Mouse (Mus musculus): ENCODE data around the gene Lck. TPM values are rescaled to one million over a fixed set of nuclear protein-coding genes. Genes with fewer than 3 reads are reported as not detected.

Gene Lck
- total RNA-seq, 1 experiment from 2014 or later: 167 TPM

DNA sequence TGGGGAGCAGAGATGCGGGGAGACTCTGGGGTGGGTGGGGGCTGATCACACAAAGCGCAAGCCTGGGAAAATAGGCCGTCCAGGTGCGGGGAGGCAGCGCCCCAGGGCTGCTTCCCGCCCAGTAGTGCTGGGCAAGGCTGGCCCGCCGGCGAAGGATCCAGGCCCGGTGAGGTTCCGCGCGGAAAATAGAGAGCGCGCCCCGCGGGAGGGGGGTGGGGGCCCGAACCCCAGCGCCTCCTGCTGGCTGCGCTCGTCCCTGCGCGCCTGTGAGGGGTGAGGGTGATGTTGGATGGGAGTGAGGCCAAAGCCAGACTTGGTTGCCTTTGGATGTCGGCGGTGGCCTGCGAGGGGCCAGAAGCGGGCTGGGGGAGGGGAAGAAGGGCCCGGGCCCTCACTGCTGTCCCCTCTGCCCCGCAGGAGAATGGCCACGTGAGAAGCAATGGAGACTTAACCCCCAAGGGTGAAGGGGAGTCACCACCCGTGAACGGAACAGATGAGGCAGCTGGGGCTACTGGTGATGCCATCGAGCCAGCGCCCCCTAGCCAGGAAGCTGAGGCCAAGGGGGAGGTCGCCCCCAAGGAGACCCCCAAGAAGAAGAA is 59.0 kb downstream of the Lck start:
- peak; percentile 52 for ATAC-seq (replicated peaks; ENCODE audit: insufficient number of reproducible peaks, low FRiP score, low TSS enrichment, poor library complexity, severe bottlenecking)

DNA sequence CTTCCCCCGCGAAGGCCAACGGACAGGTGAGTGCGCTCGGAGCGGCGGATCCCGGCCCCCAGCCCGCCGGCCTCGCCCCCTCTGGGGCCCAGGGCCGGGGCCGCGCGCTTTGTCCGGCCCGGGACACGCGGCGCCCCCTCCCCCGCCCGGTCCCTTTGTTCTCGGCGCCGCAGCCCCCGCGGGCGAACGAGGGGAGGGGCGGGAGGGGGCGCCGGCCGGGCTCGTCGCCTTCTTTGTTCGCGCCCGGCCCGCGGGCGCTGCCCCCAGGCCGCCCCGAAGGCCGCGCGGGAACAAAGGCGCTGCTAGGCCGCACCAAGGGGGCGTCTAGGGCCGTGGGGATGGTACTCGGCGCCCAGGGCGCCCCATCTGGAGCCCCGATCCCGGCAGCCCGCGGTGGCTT is 59.5 kb downstream of the Lck start:
- no peak for ATAC-seq (replicated peaks; ENCODE audit: insufficient number of reproducible peaks, low FRiP score, low TSS enrichment, poor library complexity, severe bottlenecking)

DNA sequence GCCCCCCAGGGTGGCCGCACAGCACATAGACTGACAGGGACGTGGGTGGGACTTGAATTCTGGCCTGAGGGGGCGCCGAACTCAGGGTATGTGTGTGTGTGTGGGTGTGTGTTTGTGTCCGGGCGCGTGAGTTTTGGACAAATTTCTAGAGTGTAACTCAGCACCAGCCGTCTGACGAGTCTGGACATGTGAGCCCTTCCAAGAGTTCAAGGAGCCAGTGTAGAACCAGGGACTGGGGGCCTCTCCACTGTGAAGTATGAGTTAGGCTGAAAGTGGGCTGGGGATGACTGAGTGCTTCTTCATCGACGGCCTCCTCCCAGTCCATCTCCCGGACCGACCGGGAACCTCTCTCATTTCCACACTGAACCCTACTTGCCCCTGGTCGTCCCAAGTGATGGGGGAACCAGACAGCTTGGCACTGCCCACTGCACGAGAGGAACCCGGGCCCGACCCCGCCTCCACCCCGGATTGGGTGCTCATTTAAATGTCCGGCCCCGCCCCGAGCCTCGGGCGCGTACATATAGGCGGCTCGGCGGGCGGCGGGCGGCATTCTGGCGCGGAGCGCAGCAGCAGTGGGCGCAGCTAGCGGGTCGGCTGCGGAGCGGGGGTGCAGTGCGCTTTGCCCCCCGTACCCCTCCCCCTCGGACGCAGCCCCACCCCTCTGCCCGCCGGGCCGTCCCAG is 60.2 kb downstream of the Lck start, which contains the start of gene Marcksl1:
Gene Marcksl1 (plus strand): TSS at position 496 of the 682 bp plus-strand sequence.
- ATAC-seq (replicated peaks; ENCODE audit: insufficient number of reproducible peaks, low FRiP score, low TSS enrichment, poor library complexity, severe bottlenecking): peak; percentile 81

DNA sequence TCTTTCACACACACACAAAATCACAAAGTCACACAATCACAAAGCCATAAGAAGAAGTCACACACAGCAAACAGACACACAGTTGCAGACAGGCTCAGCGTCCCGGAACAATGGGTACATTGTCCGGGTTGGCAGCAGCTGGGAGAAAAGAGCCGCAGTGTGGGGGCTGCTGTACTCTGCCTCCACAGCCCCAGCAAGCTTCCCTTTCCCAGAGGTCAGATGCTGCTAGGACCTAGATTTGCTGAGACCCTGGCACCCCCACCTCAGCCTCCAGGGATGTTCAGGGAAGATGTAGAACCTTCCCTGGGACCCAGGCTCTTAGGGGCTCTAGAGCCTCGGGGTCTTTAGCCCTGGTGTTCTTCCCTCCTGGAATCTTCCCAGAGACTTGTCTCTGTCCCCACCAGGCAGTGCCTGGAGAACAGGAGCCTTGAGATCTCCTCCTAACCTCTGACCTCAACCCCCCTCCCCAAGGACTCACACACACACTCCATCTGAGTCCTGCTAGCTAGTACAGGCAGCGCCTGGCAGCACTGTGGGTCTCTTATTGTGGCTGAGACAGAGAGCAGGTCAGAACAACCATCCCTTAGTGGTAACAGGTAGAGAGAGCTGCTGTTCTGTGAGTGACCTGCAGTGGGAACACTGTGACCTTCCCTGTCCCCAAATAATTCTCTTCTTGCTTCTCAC is 61.9 kb downstream of the Lck start:
- no peak for ATAC-seq (replicated peaks; ENCODE audit: insufficient number of reproducible peaks, low FRiP score, low TSS enrichment, poor library complexity, severe bottlenecking)

DNA sequence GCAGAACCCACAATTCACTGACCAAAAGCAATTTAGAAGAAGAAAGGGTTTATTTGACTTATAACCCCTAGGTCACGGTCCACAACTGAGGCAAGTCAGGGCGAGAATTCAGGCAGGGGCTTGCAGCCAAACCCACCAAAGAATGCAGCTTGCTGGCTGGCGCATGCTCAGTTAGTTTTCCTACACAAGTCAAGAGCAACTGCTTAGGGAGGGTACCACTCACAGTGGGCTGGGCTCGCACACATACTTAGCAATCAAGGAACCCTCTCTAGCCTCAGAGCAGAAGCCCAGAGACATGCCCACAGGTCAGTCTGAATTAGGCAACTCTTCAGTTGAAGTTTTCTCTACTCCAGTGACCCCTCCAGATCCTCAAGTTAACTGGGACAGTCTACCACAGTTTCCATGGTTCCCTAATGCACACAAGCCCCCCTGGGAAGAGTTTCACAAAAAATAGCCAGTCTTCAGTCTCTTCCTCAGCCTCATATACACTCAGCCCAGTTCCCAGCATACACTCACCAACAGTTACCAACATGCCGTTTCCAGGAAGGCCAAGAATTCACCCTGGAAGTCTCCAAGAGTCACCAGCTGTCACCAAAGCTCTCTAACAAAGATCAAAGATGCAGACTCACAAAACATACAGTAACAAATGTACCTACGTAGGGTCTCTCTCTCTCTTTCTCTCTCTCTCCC is 62.6 kb downstream of the Lck start:
- no peak for ATAC-seq (replicated peaks; ENCODE audit: insufficient number of reproducible peaks, low FRiP score, low TSS enrichment, poor library complexity, severe bottlenecking)

DNA sequence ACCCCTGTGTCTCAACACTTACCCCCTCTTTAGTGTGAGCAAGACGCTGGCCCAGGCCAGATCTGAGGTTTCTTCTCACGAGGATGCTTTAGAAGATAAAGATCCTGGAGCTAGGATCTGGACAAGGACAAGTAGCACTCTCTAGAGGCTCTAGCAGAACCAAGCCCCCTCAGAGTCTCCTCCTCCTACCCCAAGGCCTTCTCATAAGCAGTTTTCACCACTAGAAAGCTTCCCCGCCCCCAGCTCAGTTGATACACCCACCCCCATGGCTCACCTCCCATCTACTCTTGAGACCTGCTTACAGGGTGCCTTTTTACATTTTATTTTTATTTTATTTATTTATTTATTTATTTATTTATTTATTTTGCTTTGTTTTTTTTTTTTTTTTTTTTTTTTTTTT is 63.8 kb downstream of the Lck start:
- no peak for ATAC-seq (replicated peaks; ENCODE audit: insufficient number of reproducible peaks, low FRiP score, low TSS enrichment, poor library complexity, severe bottlenecking)

DNA sequence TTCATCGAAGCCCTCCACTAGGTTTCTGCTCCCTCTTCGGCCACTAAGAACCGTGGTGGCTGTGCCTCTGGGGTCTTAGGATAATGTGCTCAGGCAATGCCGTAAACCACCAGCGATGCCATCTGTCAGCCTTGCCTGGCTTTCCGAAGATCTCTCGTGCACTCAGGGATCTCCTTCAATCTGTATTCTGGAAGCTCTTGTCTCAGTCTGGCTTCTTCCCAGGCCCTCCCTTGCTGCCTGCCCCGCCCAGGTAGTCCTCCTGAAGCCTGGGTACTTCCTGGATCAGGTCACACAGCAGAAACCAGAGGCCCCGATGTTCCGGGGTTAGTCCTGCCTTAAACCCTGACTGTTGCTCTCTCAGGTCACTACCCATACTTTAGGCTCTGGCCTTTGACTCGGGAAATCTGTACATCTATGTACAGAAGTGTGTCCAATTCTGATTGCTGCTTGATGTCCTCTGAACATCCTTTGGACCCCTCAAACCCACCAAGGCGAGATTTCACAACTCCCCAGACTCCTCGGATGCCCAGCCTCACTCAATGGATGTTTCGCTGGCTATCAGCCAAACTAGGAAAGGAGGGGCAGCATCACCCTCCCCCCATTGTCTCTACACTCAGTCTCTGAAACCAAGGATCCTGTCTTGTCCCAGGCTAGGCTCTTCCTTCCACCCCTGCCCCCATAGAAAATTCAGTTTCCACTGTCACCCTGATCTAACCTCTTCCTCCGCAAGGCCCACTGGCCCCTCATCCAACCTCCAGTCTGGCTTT is 64.4 kb downstream of the Lck start:
- no peak for ATAC-seq (replicated peaks; ENCODE audit: insufficient number of reproducible peaks, low FRiP score, low TSS enrichment, poor library complexity, severe bottlenecking)

DNA sequence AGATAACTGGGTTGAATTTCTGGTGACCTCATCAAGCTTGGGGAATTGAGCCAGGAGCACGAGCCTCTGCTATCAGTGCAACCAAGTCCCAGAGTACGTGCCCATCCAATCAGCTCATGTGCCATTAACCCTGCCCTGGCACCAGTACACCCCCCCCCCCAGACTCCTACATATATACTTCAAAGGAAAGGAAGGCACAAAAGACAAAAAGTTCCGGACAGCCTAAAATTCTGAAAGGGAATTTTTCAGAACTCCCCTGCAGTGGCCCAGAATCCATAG is 65.3 kb downstream of the Lck start:
- no peak for ATAC-seq (replicated peaks; ENCODE audit: insufficient number of reproducible peaks, low FRiP score, low TSS enrichment, poor library complexity, severe bottlenecking)

DNA sequence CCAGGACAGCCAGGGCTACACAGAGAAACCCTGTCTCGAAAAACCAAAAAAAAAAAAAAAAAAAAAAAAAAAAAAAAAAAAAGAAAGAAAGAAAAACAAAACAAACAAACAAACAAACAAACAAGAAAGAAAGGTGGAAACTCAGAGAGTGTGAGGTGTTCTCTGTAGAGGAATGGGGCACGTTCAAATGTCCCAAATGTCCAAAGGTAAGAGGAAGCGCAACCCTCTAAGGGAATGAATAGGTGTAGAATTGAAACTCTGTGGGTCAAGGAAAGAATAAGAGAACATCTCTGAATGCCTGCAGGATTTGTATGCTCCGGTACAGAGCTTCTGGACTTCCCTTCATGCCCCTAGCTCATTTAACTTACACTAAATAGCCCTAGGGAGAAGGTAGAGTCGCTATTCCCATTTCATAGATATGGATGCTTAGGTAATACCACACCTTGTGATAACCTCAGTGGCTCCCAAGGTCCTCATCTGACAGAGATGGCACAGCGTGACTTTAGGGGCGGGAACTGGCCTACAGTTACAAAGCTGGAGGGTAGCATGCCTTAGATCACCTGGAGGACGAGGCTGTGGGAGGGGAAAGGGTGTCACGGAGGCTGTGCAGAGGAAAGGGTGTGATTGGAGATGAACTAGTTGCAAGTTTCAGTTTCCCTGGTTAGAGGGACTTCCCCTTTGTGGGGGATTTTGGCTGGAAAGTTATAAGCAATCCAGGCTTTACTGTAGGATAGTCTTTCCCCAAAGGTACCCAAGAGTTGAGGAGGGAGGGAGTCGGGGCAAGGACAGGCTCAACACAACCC is 65.8 kb downstream of the Lck start:
- peak; percentile 62 for ATAC-seq (replicated peaks; ENCODE audit: insufficient number of reproducible peaks, low FRiP score, low TSS enrichment, poor library complexity, severe bottlenecking)

DNA sequence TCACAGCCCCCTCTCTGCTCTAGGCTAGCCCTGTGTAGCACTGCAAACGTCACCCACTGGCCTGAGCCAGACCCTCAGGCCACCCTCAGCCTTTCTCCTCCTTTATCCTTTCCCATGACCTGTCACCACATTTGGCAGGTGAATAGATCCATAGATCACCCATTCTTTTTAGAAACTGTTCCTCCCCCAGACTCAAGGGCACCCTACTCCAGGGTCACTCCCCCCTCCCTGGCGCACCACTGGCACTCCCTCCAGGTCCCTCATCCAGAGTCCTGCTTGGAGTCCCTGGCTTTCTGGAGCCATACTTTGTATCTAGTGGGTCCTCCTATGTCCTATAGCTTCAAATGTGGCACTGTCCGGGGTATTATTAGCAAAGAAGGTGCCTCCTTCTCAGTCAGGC is 67.9 kb downstream of the Lck start:
- ATAC-seq (replicated peaks; ENCODE audit: insufficient number of reproducible peaks, low FRiP score, low TSS enrichment, poor library complexity, severe bottlenecking): no peak

DNA sequence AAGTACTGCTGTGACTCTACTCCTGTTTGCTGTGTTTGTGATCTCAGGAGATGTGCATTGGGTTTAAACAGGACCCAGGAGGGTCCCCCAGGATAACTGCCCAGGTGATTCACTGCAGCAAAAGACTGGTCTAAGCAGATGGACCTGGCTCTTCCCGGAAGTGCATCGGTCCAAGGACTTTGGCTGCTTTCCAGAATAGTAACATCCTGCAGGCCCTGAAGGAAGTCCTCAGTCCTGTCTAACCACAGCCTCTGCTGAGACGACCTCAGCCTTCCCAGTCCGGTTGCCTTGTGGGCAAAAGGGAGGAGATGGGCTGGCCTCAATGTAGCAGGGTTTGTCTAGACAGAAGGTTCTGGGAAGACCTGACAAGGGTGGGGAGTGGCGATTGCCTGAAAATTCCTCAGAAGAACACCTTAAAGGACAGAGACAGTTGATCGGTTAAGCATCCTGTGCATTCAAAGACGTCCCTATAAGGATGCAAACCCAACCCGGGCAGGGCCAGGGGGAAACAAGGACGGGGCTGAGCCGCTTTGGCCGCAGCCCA is 70.5 kb downstream of the Lck start:
- no peak for ATAC-seq (replicated peaks; ENCODE audit: insufficient number of reproducible peaks, low FRiP score, low TSS enrichment, poor library complexity, severe bottlenecking)

DNA sequence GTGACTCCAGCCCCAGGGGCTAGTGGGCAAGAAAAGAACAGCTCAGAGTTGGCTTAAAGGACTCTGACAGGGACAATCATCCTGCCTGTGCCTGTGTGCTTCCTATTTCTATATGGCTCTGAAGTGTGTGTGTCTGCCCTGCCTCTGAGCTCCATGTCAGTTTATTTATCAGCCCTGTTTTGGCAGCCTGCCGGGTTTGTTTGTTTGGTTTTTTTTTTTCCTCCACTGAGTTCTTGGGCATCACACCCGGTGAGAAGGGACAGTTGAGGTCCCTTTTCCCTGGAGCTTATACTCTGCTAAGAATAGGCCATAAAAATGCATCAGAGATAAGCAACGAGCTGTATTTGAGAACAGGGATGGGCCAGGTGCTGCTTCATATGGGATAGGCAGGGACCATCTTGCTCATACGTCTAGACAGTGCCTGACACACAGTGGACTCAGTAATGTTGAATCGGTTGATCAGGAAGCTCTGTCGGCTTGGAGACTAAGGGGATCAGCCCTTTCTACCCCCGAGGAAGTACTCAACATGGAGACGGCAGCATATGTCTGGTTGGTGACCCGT is 71.0 kb downstream of the Lck start:
- no peak for ATAC-seq (replicated peaks; ENCODE audit: insufficient number of reproducible peaks, low FRiP score, low TSS enrichment, poor library complexity, severe bottlenecking)

DNA sequence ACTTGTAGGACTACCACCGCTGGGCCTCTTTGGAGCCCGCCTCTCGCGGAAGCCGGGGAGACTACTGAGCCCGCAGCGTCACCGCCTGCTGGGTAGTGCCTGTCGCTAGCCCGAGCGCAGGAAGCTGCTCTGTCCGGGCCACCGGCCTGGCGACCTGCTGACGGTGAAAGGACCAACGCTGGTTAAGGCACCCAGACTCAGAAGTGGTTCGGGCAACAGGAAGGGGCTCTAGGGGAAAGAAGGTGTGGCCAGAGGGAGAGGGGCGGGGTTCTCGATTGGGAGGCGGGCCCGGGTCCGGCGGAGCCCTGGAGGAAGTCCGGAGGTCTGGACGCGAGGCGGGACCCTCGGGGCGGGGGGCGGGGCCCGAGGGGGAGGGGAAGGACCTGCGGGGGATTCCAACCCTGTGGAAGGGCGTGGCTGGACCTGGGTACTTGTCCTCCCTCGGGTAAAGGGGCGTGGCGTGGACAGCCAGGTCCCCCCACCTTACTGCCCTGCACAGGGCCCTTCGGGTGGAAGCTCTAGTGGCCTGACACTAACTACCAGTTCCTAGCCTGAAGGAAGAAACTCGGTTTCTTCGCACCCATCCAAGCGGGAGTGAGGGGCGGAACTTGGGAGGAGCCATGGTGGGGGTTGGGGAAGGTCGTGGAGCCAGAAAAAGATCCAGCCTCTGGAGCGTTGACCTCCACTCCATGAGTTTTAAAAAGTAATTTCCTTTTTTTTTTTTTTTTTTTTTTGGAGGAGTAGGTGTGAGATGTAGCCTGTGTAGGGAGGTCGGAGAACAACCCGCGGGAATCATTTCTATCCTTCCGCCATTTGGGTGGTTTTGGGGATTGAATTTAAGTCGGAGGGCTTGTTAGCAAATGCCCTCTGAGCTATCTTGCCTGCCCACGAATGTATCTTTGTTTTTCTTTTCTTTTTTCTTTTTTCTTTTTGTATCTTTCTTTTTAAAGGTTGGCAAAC is 72.6 kb downstream of the Lck start:
- peak; percentile 69 for ATAC-seq (replicated peaks; ENCODE audit: insufficient number of reproducible peaks, low FRiP score, low TSS enrichment, poor library complexity, severe bottlenecking)

DNA sequence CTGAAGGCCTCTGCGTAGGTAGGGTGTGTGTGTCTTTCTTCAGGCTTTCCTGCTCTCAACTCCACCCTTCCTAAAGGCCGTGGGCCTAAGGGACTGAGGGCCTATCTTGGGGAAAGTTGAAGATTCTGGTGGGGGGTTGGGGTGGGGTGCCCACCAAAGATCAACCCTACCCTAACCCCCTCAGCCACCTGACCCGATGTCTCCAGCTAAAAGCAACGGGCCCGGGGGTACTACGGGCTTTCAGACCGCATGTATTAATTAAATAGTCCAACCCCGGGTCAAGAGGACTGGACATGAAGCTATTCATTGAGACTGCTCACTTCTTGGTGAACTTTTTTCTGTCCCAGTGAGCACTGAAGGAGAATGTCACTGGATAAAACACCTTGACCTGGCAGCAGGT is 73.4 kb downstream of the Lck start:
- no peak for ATAC-seq (replicated peaks; ENCODE audit: insufficient number of reproducible peaks, low FRiP score, low TSS enrichment, poor library complexity, severe bottlenecking)

DNA sequence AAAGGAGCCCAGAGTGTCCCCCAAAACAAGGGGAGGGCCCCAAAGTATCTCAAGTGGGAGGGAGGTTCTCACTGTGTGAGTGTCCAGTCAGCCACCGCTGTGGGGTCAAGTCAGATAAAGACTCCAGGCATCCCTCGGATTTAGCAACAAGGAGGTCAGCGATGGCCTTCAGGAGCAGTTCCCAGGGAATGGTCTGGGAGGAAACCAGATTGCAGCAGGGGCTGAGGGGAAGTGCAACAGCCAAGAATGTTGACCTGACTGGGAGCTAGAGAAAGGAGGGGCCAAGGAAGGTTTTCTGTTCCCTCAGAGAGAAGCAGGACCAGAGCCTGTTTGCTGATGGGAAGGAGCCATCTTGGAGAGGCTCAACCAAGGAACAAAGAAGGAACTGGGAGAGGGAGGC is 74.5 kb downstream of the Lck start:
- no peak for ATAC-seq (replicated peaks; ENCODE audit: insufficient number of reproducible peaks, low FRiP score, low TSS enrichment, poor library complexity, severe bottlenecking)
